Mouse (Mus musculus) v-Abl transformed pro-B cells (cell line): ENCODE data around the gene Tph2.

ENCODE experiments used
- in situ Hi-C, 2 experiments: fragments of 400-800 bp; cut with MboI; formaldehyde crosslinking; loops; one replicate each; pipeline ENCODE4 v1.15.1; 2025; ENCODE audit not compliant: unreplicated experiment in 2 of 2

The Tph2 gene

DNA sequence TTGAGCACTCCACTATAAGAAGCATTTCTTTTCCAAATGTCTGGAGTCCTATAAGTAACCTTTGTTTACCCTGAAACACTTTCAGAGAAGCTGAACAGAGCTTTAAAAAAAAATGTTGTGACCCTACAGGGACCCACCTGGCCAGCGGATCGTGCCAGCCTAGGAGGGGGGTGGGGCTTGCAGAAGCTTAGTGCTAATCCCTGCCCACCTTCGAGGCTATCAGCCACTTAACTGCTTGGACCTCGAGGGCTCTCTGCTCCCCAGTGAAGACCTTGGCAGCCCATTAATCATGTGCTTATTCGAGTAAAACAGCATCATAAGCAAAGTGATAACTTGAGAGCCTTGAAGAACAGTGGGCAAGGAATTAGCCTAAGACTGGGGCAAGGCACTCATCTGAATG lies 40.3 kb downstream of the Tph2 start:
- in situ Hi-C loops = no loop called here

DNA sequence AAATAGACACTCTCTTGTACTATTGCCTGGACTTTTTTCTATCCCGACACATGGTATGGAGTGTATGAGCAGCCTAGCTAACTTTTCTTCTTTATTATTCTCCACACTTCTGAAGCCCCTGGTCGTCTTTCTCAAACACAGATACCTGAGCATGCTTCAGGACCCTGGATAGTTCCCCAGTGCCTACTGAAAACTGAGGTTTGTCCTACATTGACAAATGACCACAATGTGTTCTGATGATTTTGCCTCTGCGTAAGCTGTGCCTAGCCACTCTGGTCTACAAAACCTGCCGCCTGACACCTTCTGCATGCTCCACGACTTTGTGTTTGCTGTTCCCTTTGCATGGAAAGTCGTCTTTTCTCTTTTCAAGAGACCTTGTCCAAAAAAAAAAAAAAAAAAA lies 41.2 kb downstream of the Tph2 start:
- in situ Hi-C loops = no loop called here

DNA sequence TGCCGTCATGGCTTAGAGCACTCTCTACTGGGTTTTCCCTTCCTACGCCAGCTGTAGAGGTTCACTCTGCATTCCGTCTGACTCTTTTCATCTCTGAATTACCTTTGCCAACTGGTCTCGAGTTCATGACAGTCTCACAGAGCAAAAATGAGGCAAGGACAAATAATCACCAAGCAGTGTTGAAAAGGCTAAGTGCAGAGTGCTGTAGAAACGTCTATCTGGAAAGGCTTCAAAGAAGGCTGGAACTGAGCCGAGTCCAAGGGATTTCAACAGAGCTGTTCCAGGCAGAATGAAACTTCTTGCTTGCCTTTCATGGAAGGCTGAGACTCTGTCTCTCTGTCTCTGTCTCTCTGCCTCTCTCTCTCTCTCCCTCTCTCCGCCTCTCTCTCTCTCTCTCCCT lies 47.8 kb downstream of the Tph2 start:
- in situ Hi-C loops = no loop called here

DNA sequence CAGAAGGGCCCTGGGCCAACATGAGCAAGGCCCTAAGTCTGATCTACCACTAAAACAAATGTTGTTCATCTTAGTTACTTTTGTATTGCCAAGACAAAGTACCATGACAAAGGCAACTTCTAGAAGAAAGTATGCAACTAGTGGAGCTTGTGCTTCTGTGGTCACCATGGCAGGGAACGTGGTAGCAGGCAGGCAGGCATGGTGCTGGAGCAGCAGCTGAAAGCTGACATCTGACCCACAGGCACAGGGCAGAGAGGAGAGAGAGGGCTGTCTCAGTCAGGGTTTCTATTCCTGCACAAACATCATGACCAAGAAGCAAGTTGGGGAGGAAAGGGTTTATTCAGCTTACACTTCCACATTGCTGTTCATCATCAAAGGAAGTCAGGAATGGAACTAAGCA lies 56.9 kb downstream of the Tph2 start:
- in situ Hi-C loops = no loop called here

DNA sequence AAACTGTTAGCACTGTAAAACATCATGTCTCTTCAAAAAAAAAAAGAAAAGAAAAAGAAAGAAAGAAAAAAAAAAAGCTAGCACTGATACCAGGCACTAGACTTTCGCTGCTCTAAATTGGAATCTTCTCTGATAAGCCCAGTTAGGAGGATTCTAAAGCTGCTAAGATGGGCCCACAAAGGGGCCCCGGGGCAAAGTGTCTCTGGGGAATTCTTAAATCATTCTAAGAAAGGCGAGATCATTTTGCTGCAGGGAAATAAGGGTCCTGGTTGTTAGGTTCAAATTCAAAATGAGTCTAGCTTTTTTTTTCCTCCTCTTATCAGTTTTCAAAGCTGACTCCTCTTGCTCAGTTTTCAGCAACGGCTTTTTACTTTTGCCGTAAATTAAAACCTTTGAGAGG lies 59.3 kb downstream of the Tph2 start:
- in situ Hi-C loops = no loop called here

DNA sequence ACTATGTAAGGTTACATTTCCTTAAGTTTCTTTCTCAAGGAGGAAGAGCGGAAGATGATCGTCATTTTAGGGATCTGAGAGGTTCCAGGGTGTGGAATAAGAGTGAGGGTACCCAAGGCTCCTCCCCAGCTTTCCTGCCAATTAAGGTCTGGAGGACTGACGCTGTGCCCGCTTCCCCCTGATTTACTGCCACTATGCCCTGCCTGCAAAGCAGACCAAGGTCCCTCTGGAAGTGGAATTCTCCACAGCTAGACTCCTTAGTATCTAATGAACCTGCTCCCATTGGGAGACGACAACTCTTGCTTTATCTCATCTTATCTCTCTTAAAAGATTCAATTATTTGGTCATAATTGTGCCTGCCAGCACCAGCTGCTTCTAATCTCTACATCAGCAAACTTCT lies 59.8 kb downstream of the Tph2 start:
- in situ Hi-C loops = no loop called here

DNA sequence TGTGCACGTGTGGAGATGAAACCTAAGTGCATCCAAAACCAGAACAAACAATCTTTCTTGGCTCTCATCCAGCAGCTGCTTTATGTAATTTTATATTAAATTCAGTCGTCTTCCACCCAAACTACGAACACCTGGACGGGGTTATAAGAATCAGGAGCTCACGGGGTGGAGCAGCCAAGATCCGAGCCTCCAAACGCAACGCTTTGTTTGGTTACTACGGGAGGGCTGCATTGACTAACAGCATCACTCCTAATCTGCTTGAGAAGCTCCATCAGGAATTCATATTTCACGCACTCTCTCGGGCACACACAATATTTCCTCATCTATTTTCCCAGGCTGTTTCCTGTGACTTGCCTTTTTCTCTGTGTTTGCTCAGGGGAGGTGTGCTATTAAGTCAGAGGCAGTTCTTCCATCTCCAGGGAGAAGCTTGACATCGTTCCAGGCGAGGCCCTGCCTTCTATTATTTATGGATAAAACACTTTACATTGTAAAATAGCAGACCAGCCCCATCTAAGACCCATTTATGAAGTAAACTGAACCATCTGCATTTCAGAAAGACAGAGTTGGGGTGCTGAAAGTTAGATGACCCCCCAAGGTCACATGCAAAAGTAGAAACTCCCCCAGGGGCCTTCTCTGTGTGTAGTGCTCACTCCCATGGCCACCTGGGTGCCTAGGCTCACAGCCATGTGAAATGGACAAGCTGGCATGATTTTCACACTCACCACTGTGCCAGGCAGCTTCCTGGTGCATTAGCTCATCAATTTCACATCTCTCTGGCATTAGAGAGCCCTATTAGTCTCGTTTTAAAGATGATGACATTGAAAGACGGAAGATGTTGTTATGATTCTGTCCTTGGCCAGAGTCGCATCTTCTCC lies 76.9 kb downstream of the Tph2 start:
- in situ Hi-C loops = no loop called here

DNA sequence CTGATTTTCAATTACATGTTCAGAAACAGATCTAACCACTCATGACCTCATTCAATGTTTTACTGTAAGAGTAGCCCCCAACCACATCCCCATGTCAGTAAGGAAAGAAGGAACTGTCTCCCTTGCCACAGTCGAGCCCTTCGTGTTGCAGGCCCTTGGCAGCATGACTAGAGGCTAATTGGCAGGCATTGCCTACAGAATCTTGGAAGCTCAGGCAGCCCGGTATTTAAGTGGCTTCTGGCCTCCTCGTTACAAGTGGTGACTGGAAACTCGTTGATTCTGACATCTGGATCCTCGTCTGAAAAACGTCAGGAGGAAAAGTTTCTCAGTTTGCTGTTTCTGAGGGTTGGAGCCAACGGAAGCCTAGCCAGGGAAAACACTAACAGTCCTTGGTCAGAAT lies 80.6 kb downstream of the Tph2 start:
- in situ Hi-C loops = no loop called here

DNA sequence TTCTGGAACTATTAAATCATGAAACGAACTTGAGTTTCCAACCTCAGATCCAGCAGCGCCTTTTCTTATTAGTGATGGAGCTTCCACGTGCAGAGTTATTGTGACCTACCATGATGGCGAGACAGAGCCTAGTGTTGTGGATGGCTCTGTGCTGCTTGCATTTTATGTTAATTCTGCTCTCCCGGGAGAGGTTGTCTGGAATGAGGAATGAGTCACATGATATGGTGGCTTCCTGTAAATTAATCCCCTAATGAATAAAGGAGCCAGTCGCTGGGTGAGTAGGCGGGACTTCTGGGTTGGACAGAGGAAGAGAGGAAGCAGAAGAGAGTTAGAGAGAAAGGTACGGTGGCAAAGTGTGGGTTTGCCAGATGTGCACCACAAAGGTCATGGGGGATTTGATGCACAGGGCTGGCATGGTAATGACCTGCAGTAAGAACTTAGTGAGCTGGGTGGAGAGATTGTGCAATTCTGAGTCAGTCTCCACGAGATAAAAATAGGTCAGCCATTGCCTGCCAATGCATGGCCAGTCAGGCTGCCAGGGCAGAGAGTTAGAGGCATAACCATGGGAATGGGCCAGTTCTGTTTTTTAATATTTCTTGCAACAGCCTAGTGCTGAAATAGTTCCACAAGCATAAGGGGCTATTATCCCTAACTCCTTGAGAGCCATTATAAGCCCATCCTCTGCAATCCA lies 84.8 kb downstream of the Tph2 start:
- in situ Hi-C loops = no loop called here

DNA sequence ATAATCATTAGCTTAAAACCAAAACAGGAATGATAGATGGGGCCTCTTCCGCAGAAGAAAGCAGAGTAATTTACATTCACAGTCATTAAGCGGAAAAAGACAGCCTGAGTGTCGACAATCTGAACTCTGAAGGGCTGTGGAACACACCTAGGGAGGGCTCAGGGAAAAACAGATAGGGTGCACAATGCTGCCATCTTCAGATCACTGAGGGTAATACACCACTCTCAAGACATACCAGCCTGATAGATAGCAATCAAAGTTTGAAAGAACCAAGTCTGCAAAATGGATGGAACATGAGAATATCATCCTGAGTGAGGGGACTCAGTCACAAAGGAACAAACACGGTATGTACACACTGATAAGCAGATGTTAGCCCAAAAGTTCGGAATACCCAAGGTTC lies 87.7 kb downstream of the Tph2 start:
- in situ Hi-C loops = no loop called here

DNA sequence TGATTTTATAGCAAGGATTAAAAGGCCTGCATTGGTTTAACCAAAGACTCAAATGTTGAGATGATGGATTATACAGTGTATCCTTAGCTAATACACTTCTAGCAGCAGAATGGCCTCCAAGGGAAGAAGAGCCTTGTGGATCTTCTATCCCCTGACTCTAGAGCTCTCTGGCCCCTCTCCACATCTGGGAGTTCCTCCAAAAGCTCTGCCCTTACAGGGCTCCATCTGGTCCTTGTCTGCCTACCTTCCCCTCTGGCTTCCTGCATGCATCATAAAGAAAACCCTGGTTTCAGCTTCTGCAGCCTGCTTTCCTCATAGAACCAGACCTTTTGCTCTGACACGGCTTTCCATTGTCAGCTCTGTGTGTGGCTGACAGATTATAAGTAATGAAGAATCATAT lies 88.6 kb downstream of the Tph2 start:
- in situ Hi-C loops = no loop called here

DNA sequence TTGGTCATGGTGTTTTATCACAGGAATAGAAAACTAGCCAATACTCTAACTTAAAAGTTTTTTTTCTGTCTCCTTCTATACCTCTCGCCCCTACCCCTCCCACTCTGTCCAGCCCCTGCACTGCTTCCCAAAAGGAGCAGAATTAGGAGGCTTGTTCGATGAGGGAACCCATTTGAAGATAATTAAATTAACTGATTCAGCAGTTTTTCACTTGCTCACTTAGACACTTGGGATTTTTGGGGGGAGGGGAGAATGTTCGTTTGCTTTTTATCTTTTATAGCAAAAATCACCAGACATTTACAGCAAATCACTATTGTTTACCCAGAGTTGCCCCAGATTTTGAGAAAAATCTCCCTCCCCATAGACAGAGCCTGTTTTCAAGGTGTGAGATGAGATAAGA lies 106.6 kb downstream of the Tph2 start:
- in situ Hi-C loops = no loop called here

DNA sequence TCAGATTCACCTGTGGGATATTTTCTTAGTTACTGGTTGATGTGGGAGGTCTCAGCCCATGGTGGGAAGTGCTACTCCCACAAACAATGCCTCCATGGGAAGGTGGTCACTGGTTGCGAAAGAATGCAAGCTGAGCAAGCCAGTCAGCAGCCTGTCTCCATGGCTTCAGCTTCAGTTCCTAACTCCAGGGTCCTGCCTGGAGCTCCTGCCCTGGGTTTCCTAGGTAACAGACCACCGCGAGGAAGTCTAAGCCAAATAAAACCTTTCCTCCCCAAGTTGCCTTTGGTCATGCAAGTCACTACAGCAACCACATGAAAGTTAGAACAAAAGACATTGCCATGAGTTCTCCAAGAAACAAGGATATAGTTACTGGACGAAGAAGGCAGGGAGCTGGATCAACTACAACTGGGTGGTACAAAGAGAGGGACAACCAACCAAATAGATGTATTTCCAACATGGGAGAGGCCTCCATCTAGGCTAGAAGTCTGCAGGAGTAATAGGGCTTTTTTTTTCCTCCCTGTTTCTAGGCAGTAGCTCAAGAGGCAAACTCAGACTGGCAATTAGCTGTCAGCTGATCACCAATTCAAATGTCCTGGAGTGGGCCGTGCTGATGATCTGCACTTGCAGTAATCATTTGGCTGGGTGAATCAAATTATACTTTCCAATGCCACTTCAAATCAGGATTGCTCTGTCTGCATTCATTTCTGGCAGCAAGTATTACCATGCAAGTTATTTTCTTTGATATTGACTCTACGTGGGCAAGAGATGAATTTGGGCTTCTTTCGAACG lies 115.5 kb downstream of the Tph2 start:
- in situ Hi-C loops = no loop called here

DNA sequence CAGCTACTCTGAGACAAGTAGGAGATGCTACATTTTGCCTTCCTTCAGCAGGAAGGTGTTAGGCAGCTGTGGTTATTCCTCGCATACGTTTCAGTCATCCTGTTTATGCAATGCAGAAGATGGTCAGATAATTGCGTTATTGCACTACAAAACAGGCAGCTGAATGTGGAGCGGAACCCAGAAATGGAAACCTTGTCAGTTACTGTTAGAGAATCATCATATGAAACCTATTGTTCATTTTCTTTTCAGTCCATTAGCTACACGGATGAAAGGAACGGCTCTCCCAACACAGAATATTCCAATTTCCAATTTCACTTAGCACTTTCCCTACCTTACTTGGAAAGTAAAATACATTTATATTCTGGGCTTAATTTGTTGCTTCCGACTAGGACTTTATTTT lies 120.9 kb downstream of the Tph2 start:
- in situ Hi-C loops = no loop called here

DNA sequence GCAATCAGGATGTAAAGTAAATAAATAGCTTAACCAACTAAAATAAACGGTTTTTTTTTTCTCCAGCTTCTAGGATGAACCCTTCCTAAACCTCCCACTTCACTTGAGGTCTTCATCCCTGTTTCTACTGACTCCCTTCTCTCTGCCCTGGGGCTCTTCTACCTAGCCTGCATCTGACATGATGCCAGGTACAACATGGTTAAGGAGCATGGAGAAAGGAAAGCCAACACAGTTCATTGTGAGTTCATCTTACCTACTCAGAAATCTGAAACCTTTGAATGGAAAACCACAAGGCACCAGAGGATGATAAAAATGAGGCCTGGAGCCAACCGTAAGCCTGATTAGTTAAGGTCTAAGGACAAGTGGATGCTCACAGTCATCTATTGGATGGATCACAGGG lies 123.3 kb downstream of the Tph2 start:
- in situ Hi-C loops = no loop called here

DNA sequence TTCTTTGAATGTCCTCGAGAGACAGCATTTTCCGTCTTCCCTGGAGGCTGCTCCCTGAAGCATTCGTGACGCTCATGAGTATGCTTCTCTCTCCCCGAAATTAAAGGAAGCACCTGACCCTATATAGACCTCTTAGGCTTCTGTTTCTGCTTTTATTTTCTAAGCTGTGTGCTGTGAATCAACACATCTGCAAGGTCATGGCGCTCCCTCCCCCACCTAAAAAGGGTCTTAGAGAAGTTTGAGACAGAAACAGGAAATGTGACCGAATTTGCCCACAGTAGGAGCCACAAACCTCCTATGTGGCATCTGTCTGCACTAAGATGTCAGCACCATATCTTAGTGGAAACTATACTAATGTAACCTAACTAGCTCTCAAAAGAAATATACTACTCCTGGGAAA lies 124.1 kb downstream of the Tph2 start:
- in situ Hi-C loops = no loop called here

DNA sequence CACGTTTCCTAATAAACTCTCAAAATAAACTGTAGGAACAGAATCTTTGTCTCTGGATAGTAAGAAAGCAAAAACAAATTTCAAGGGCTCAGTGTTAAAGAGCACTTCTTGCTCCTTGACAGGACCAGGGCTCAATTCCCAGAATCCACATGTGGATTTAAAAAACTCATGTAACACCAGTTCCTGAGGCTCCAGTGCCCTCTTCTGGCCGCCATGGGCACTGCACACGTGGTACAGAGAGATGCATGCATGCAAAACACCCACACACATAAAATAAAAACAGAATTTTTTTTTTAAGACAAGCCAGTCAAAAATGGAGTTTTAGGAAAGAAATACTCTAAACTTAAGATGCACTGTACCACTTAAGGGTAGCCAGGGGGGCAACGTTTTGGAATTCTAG lies 133.2 kb downstream of the Tph2 start:
- in situ Hi-C loops = no loop called here

DNA sequence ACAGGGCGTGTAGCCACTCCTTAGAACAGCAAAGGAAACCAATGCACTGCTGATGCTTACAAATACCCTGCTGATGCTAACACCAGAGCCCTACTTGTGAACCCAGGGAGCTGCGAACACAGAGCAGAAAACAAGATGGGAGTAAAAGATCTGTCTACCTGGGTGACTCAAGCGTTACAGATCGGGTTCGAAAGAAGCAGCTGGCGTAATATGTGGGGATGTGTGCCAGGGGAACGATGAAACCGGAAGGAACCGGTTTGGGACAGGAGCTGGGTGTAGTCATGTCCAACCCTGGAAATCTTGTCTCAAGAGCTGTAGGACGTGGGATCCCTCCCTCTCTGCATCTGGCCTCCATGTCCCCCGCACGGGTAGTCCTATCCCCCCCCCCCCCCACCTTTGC lies 134.1 kb downstream of the Tph2 start:
- in situ Hi-C loops = no loop called here

DNA sequence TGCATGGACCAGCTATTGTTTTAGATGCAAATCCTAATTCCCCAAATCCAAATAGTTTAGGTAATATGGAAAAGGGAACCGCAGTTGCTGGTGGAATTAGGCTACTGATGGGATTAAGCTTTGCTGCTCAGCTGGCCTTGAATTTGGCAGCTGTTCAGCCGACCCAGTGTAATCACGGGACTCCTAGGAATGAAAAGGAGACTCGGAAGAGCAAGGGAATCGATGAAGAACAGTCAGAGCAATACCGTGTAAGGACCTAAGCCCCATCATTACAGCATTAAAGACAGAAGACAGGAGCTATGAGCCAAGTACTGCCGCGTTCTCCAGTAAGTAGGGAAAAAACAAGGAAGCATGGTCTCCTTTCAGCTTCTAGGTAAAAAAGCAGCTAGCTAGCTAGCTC lies 134.6 kb downstream of the Tph2 start:
- in situ Hi-C loops = no loop called here

DNA sequence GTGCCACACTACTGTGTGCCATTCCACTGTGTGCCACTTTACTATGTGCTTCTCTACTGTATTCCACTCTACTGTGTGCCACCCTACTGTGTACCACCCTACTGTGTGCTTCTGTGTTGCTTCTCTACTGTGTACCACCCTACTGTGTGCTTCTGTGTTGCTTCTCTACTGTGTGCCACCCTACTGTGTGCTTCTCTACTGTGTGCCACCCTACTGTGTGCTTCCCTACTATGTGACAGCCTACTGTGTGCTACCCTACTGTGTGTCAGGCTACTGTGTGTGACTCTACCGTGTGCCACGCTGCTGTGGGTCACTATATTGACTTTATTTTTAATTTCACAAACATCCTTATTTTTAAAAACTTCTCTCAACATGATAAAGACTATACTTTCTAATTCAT lies 136.3 kb downstream of the Tph2 start:
- in situ Hi-C loops = no loop called here

DNA sequence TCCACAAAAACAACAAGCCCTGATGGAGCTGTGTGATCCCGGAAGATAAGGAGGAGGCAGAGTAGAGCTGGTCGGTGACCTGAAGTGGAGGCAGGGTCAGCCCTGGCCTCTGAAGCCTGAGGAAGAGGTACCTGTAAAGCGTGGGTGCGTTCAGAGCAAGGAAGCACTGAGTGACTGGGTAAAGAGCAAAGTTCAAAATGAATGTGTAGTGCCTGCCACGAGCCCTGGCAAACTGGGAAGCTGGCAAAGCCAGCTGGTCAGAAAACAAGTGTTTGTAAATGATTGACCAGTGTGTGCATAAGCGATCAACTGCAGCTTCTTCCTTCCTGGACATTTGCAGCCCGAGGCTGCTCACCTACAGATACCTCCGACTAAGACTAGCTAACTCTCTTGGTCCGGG lies 149.1 kb downstream of the Tph2 start:
- in situ Hi-C loops = no loop called here
